Mouse (Mus musculus) central nervous system, embryonic 14 days (tissue): ENCODE results near the gene 4930480E11Rik. TPM values are rescaled to one million over a fixed set of nuclear protein-coding genes. Genes with fewer than 3 reads are reported as not detected.

Experiments
- polyA plus RNA-seq: library from polyadenylated mRNA; depleted of rRNA; stranded (reverse); fragments of >200 nt; gene quantifications from 2 replicates; pipeline ENCODE4 v1.2.3, GENCODE M21; 2012; rRNA removed

Gene 4930480E11Rik
- not detected in 2 replicates for polyA plus RNA-seq

GRCm38 (mm10) chrX:78369343-78369742, at the start of gene 4930480E11Rik:
Gene 4930480E11Rik, plus strand, starts transcription at chrX:78369643.

Other genes starting within 250 kb of the 4930480E11Rik start
- not detected in 2 replicates for gene Gm5938, start 244.2 kb upstream of the 4930480E11Rik start, polyA plus RNA-seq
- not detected in 2 replicates for gene Obp1b, start 182.9 kb upstream of the 4930480E11Rik start, polyA plus RNA-seq
- not detected in 2 replicates for gene Gm14743, start 123.7 kb upstream of the 4930480E11Rik start, polyA plus RNA-seq
- gene Prrg1, start 214.3 kb downstream of the 4930480E11Rik start, polyA plus RNA-seq: 3.9 and 4.9 TPM in 2 replicates